Mouse (Mus musculus): ENCODE data around the gene Sptssa.

- TF ChIP-seq CTCF (IDR thresholded peaks at IDR 0.05; ENCODE audit: extremely low read depth, insufficient read length, insufficient replicate concordance, low read depth, low read length) (no peak), POLR2A (IDR thresholded peaks at IDR 0.05; ENCODE audit: low read depth, low read length) (no peak)
Observed at GRCm38 (mm10) chr12:54596715-54597114, 59.7 kb downstream of the Sptssa start.
